Mouse (Mus musculus) stomach, postnatal 0 days (tissue): ENCODE measurements around the gene Dcpp3. TPM values are rescaled to one million over a fixed set of nuclear protein-coding genes. Genes with fewer than 3 reads are reported as not detected.
"Not testable (repeated sequence)": the region's sequence is repeated elsewhere in the genome, so short reads cannot be mapped to it uniquely, and the experiment has no call there.

Source experiments
- ATAC-seq: fragments of 200-750 bp; cut with Nextera tagmentation; 2 replicates; pipeline ENCODE4 v1.8.0; 2017; ENCODE audit not compliant: low FRiP score, low TSS enrichment
- DNase-seq: peaks from one replicate; pipeline ENCODE4 v3.0.0-alpha.2; 2016; ENCODE audit warnings: low spot score
- H3K27ac ChIP-seq: fragments of 300-500 bp; sonication (generic); replicated peaks from 2 replicates; pipeline ENCODE4 v1.5.1; 2014; ENCODE audit warnings: mild to moderate bottlenecking, control low read depth
- H3K27me3 ChIP-seq: fragments of 300-500 bp; sonication (generic); 2 replicates; pipeline ENCODE4 v1.6.1; 2014; ENCODE audit warnings: low read length; ENCODE audit not compliant: control insufficient read depth, insufficient read depth
- H3K36me3 ChIP-seq: fragments of 300-500 bp; sonication (generic); 2 replicates; pipeline ENCODE4 v1.6.1; 2014; ENCODE audit warnings: low read length, mixed read lengths; ENCODE audit not compliant: control insufficient read depth, insufficient read depth
- H3K4me1 ChIP-seq: fragments of 300-500 bp; sonication (generic); replicated peaks from 2 replicates; pipeline ENCODE4 v1.6.1; 2014; ENCODE audit warnings: antibody characterized with exemption; ENCODE audit not compliant: control insufficient read depth, insufficient read depth
- H3K4me2 ChIP-seq: fragments of 300-500 bp; sonication (generic); replicated peaks from 2 replicates; pipeline ENCODE4 v1.6.1; 2014; ENCODE audit warnings: low read depth, mild to moderate bottlenecking, control low read depth, moderate library complexity
- H3K4me3 ChIP-seq: fragments of 300-500 bp; sonication (generic); 2 replicates; pipeline ENCODE4 v1.5.1; 2014; ENCODE audit warnings: low read depth, low read length, control low read depth
- H3K9ac ChIP-seq: fragments of 300-500 bp; sonication (generic); 2 replicates; pipeline ENCODE4 v1.6.1; 2014; ENCODE audit warnings: mild to moderate bottlenecking, low read length, control low read depth, mixed read lengths
- H3K9me3 ChIP-seq: fragments of 300-500 bp; sonication (generic); 2 replicates; pipeline ENCODE4 v1.6.1; 2016; ENCODE audit warnings: low read length; ENCODE audit not compliant: control insufficient read depth
- CTCF ChIP-seq: IDR thresholded peaks from 2 replicates; pipeline ENCODE4 v1.5.1; 2016; ENCODE audit warnings: antibody characterized with exemption, low read depth, mild to moderate bottlenecking, moderate library complexity
- EP300 ChIP-seq: optimal IDR thresholded peaks from 2 replicates; pipeline ENCODE3; 2016; ENCODE audit warnings: antibody characterized with exemption
- WGBS: fragments of 180-500 bp; shearing (Covaris S2); extraction: QIAGEN DNeasy Blood & Tissue Kit; methylation state at CpG from one replicate; pipeline ENCODE4 v1.1.7; 2014; 5-methylcytosine and 5-hydroxymethylcytosine counted together
- polyA plus RNA-seq: library from polyadenylated mRNA; unstranded; fragments of >200 nt; fragmentation: Nextera tagmentation; extraction: Ambion mirVana; gene quantifications from 2 replicates; pipeline ENCODE4 v1.2.1, GENCODE M21; 2015

Gene Dcpp3
- not detected in 2 replicates for polyA plus RNA-seq

- not testable (repeated sequence) for H3K36me3 ChIP-seq, H3K27me3 ChIP-seq, H3K4me1 ChIP-seq, ATAC-seq, H3K4me2 ChIP-seq, H3K9ac ChIP-seq, H3K9me3 ChIP-seq, DNase-seq, H3K4me3 ChIP-seq, H3K27ac ChIP-seq
- 46% methylated on average over 4 of the region's 4 CpGs for WGBS
Measured at GRCm38 (mm10) chr17:23917158-23917557, at the start of gene Dcpp3. Dcpp3 (plus strand) TSS chr17:23917458.

- H3K27me3 ChIP-seq = no peaks in the 10 kb centered on the region
- no peak within 1 kb of the TSS for H3K4me2 ChIP-seq
- H3K9me3 ChIP-seq = no peaks in the 10 kb centered on the region
- H3K27ac ChIP-seq = no peak within 1 kb of the TSS
- H3K4me3 ChIP-seq = no peak within 1 kb of the TSS
- no peak for DNase-seq
- H3K4me1 ChIP-seq = no peaks in the 10 kb centered on the region
- ATAC-seq = no peak
- no peak within 1 kb of the TSS for H3K9ac ChIP-seq
- no peak for TF ChIP-seq CTCF
- no peak for TF ChIP-seq EP300
- 83% methylated on average over 15 of the region's 15 CpGs for WGBS
- no peaks in the 10 kb centered on the region for H3K36me3 ChIP-seq
Measured at GRCm38 (mm10) chr17:23867756-23868155, 49.5 kb upstream of the Dcpp3 start, which contains the start of gene Prss21. Prss21 (plus strand) TSS chr17:23868056.

DNA sequence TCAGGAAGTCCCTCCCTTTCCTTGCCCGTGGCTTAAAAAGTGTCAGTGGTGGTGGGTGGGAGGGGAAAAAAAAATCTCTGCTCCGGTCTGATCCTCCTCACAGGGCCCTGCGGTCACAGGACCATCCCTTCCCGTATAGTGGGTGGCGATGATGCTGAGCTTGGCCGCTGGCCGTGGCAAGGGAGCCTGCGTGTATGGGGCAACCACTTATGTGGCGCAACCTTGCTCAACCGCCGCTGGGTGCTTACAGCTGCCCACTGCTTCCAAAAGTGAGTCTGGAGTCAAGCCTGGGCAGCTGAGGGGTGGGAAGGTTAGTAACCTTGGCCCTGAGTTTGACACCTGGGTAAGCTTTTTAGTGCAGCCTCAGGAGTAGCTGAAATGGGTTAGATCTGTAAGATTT is 48.7 kb upstream of the Dcpp3 start:
- 88% methylated on average over 11 of the region's 11 CpGs for WGBS
- no peak overlapping the region for H3K27ac ChIP-seq
- H3K4me2 ChIP-seq = no peak overlapping the region
- TF ChIP-seq CTCF (no peak), EP300 (no peak)
- no peaks in the 10 kb centered on the region for H3K9me3 ChIP-seq
- H3K4me3 ChIP-seq = no peak overlapping the region
- no peak for ATAC-seq
- H3K36me3 ChIP-seq = no peaks in the 10 kb centered on the region
- no peak overlapping the region for H3K9ac ChIP-seq
- DNase-seq = no peak
- H3K4me1 ChIP-seq = no peaks in the 10 kb centered on the region
- no peaks in the 10 kb centered on the region for H3K27me3 ChIP-seq

DNA sequence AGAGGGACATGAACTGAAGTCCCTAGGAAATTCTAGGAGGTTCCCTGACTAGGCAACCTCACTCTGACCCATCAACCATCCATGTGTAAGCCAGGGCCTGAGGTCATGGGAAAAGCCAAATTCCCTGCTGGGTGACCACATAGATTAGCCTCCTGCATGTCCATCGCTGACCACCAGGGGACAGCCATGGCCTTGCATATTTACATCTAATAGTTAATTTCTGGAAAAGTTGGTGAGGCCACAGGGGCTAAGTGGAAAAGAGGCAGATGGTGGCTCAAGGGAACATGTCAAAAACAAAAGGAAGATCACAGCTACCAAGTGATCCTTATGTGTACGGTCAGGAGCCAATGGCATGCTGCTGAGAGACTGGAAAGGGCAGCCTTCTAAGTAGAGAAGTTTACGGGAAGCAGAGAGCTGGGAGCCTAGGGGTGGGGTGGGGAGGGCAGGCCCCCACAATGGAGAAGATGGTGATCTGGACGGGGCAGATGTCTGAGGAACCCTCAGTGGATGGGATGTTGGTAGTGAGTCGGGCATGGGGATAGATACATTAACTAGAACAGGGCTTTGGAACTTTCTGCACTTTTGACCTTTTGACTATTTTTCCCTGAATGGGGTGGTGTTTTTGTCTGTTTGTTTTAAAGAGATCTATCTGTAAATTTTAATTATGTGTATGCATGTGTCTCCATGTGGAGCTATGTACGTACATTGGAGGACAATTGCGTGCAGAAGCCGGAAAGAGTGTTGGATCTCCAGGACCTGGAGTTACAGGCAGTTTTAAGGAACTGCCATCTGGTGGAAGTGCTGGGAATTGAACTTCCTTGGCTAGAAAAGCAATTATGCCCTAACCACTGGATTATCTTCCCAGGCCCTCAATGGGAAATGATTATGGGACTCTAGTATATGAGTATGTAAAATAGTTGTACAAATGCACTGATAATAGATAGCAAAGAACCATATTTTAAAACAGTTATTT is 43.1 kb upstream of the Dcpp3 start:
- ATAC-seq = peak; percentile 58
- 34% methylated on average over 8 of the region's 8 CpGs for WGBS
- H3K36me3 ChIP-seq = no peaks in the 10 kb centered on the region

DNA sequence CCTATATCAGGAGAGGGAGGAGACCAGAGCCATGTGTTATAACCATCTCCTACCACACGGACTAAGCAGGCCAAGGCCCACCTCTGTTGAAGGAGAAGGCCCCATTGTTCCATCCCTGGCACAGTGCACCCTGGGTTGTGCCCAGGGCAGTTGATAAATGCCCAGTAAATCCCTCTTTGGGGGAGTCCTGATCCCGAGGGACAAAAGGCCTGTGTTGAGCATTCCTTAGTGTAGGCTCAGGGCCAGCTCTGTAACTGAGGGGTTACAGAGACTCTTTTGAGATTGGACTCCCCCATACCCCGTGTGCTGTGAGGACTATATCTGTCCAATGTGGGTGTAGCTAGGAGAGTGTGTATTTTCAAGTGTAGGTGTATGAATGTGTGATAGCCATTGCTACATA is 40.5 kb upstream of the Dcpp3 start:
- Histone ChIP-seq H3K27me3 (no peaks in the 10 kb centered on the region), H3K4me3 (no peak overlapping the region), H3K4me1 (no peaks in the 10 kb centered on the region), H3K36me3 (no peaks in the 10 kb centered on the region), H3K27ac (no peak overlapping the region), H3K9me3 (no peaks in the 10 kb centered on the region), H3K4me2 (no peak overlapping the region), H3K9ac (no peak overlapping the region)
- TF ChIP-seq EP300 (no peak), CTCF (no peak)
- no peak for DNase-seq
- 47% methylated on average over 3 of the region's 3 CpGs for WGBS
- ATAC-seq = no peak

More for the DNA sequence above, 43.1 kb upstream of the Dcpp3 start:
- no peak overlapping the region for H3K4me2 ChIP-seq
- H3K9ac ChIP-seq = no peak overlapping the region
- no peaks in the 10 kb centered on the region for H3K27me3 ChIP-seq
- no peaks in the 10 kb centered on the region for H3K9me3 ChIP-seq
- no peaks in the 10 kb centered on the region for H3K4me1 ChIP-seq
- DNase-seq = peak; percentile 63
- TF ChIP-seq EP300 (no peak), CTCF (peak; percentile 96)
- no peak overlapping the region for H3K4me3 ChIP-seq
- no peak overlapping the region for H3K27ac ChIP-seq

DNA sequence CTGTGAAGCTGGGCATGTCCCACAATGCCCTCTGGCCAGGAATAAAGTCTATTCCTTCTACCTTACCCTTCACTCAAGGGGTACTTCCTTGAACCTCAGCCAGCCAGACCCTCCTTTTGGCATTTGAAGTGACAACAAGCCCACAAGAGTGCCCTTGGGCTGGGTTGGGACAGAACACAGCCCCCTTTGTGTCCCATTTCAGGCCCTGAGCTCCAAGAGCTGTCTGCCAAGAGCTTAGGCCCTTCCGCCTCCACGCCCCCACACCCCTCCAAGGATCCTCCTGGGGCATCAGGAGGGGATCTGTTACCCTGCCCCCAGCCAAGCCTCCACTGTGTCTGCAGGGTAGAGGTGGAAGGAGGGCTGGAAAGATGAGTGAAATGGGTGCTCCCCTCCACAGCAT is 40.1 kb upstream of the Dcpp3 start:
- no peak overlapping the region for H3K4me3 ChIP-seq
- H3K9ac ChIP-seq = no peak overlapping the region
- H3K27ac ChIP-seq = no peak overlapping the region
- TF ChIP-seq CTCF (no peak), EP300 (no peak)
- ATAC-seq = no peak
- no peaks in the 10 kb centered on the region for H3K9me3 ChIP-seq
- H3K27me3 ChIP-seq = no peaks in the 10 kb centered on the region
- H3K4me1 ChIP-seq = no peaks in the 10 kb centered on the region
- no peak overlapping the region for H3K4me2 ChIP-seq
- no peaks in the 10 kb centered on the region for H3K36me3 ChIP-seq
- 94% methylated on average over 2 of the region's 2 CpGs for WGBS
- no peak for DNase-seq

GRCm38 (mm10) chr17:23880576-23880975 is 36.7 kb upstream of the Dcpp3 start, which contains the start of the genes Dcpp1 and Dcpp2:
Dcpp1 (plus strand) TSS chr17:23880876.
Dcpp2 (plus strand) TSS chr17:23880880.
- not testable (repeated sequence) for H3K4me1 ChIP-seq, DNase-seq, H3K4me2 ChIP-seq, H3K27me3 ChIP-seq, H3K27ac ChIP-seq, H3K9ac ChIP-seq, H3K4me3 ChIP-seq, H3K9me3 ChIP-seq, ATAC-seq, H3K36me3 ChIP-seq
- 58% methylated on average over 4 of the region's 4 CpGs for WGBS
